Mouse (Mus musculus) intestine, embryonic 14.5 days (tissue): ENCODE results near the gene 9030612E09Rik. TPM values are rescaled to one million over a fixed set of nuclear protein-coding genes. Genes with fewer than 3 reads are reported as not detected.

Source experiments
- ATAC-seq: fragments of 200-750 bp; cut with Nextera tagmentation; replicated peaks from 2 replicates; pipeline ENCODE4 v1.8.0; 2017; ENCODE audit warnings: low read depth, moderate number of reproducible peaks, moderate TSS enrichment, moderate library complexity; ENCODE audit not compliant: low FRiP score, low TSS enrichment
- DNase-seq: peaks from one replicate; pipeline ENCODE4 v3.0.0-alpha.2; 2018; ENCODE audit warnings: low spot score
- H3K27ac ChIP-seq: fragments of 300-500 bp; sonication (generic); 2 replicates; pipeline ENCODE4 v1.5.1; 2014; ENCODE audit warnings: low read depth, mild to moderate bottlenecking, control low read depth
- H3K27me3 ChIP-seq: fragments of 300-500 bp; sonication (generic); replicated peaks from 2 replicates; pipeline ENCODE4 v1.6.1; 2014; ENCODE audit warnings: low read length, control low read depth; ENCODE audit not compliant: control insufficient read depth, insufficient read depth
- H3K36me3 ChIP-seq: fragments of 300-500 bp; sonication (generic); 2 replicates; pipeline ENCODE4 v1.6.1; 2014; ENCODE audit warnings: low read length, control low read depth; ENCODE audit not compliant: control insufficient read depth, insufficient read depth
- H3K4me1 ChIP-seq: fragments of 300-500 bp; sonication (generic); replicated peaks from 2 replicates; pipeline ENCODE4 v1.6.1; 2014; ENCODE audit warnings: low read length, control low read depth, mixed read lengths; ENCODE audit not compliant: control insufficient read depth, insufficient read depth
- H3K4me2 ChIP-seq: fragments of 300-500 bp; sonication (generic); 2 replicates; pipeline ENCODE4 v1.6.1; 2014; ENCODE audit warnings: low read length
- H3K4me3 ChIP-seq: fragments of 300-500 bp; sonication (generic); 2 replicates; pipeline ENCODE4 v1.5.1; 2014; ENCODE audit warnings: low read depth, low read length, control low read depth, mixed read lengths
- H3K9ac ChIP-seq: fragments of 300-500 bp; sonication (generic); 2 replicates; pipeline ENCODE4 v1.6.1; 2014; ENCODE audit warnings: mild to moderate bottlenecking, low read length
- H3K9me3 ChIP-seq: fragments of 300-500 bp; sonication (generic); 2 replicates; pipeline ENCODE4 v1.6.1; 2016; ENCODE audit warnings: low read length, control low read depth; ENCODE audit not compliant: control insufficient read depth
- WGBS: fragments of 180-500 bp; shearing (Covaris S2); extraction: QIAGEN DNeasy Blood & Tissue Kit; methylation state at CpG from one replicate; pipeline ENCODE4 v1.1.7; 2014; 5-methylcytosine and 5-hydroxymethylcytosine counted together
- polyA plus RNA-seq: library from polyadenylated mRNA; unstranded; fragments of >200 nt; fragmentation: Nextera tagmentation; extraction: Ambion mirVana; gene quantifications from 2 replicates; pipeline ENCODE4 v1.2.1, GENCODE M21; 2014

9030612E09Rik gene
- polyA plus RNA-seq, 1 experiment from 2014 or later, result 0.65 TPM

DNA sequence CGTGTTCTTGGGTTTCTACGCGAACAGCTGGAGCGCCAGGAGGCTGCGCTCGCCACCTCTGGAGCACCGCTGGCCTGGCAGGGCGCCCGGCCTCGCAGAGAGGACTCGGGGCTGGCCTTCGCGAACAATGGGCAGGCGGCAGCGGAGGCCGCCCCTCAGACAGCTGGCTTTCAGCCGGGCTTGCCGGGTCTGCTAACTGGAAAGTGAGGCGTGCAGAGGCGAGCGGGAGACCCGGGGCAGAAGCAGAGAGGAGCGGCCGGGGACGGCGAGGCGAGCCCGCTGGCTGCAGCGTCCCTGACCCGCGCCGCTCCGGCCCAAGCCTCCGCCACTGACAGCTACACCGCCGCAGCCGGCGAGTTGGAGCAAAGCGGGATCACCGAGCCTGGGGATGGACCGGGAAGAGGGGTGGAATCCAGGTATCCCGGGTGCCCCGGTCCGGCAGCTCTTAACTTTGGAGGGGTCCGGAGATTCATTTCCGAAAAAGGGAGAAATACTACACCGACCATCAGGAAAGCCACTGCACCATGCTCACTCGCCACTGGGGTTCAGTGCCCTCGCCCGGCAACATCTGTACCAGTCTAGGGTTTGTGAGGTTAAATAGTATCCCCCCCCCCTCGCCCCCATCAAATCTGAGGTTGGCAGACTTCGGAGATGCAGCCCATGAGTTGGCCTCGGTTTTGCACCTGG is 1.2 kb upstream of the 9030612E09Rik start:
- ATAC-seq (peak; percentile 56), DNase-seq (peak; percentile 84)
- WGBS, result under 1% methylated on average over 53 of the region's 53 CpGs
- Histone ChIP-seq H3K27ac (0 out of 2 replicates have a peak overlapping the region, but pooled peaks have one; percentile 22), H3K27me3 (peaks cover 56% of the 10 kb centered on the region), H3K4me3 (peak overlapping the region; percentile 73), H3K4me1 (peaks cover 13% of the 10 kb centered on the region; the same call in 1 of the 2 replicates), H3K9ac (peak overlapping the region; percentile 61), H3K36me3 (no peaks in the 10 kb centered on the region), H3K9me3 (no peaks in the 10 kb centered on the region), H3K4me2 (peak overlapping the region; percentile 79)

DNA sequence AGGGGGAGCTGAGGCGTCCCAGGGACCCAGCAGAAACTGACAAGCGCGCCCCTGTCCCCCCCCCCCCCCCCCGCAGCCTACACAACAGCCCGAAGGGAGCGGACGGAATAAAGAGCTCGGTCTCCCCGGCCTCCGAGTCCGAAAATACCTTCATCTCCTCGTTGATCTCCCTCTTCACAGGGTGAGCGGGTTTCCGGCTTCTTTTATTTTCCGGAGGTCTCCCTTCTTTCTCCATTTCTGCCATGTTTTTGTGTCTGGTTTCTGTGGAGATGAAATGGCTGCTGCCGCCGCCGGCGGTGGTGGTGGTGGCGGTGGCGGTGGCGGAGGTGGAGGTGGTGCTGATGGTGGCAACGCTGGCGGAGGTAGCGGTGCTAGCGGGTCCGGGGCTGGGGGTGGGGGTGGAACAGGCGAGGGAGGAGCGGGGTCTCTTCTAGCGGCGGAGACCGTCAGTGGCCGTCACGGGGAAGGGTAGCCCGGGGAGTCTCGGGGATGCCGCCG is 627 bp upstream of the 9030612E09Rik start:
- H3K9ac ChIP-seq, result peak overlapping the region; percentile 61
- H3K27me3 ChIP-seq, result peaks cover 56% of the 10 kb centered on the region
- no peaks in the 10 kb centered on the region for H3K36me3 ChIP-seq
- H3K4me2 ChIP-seq, result peak overlapping the region; percentile 79
- peaks cover 13% of the 10 kb centered on the region; the same call in 1 of the 2 replicates for H3K4me1 ChIP-seq
- peak; percentile 82 for DNase-seq
- peak; percentile 37; the same call in 1 of the 2 replicates for ATAC-seq
- peak overlapping the region; percentile 22; the same call in 1 of the 2 replicates for H3K27ac ChIP-seq
- WGBS, result under 1% methylated on average over 35 of the region's 38 CpGs
- no peaks in the 10 kb centered on the region for H3K9me3 ChIP-seq
- H3K4me3 ChIP-seq, result peak overlapping the region; percentile 73

DNA sequence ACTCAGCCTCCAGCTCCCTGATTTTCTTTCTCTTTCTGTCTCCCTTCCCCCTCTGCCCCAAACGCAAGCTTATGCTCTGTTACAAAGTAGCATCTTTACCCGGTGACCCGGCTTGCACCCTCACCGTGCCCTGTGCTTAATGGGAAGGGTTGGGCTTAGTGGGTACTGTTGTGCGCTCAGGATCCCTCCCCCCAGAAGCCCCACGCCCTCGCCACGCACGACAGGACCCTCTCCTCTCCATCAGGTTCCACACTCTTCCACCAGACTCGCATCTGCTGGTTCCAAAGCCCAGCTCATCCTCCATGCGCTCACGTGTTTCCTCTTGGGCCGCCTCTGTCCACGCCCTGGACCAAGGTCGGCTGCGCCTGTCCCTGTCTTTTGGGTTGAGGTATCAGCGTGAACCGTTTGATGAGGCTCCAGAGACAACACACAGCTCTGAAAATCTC is 675 bp downstream of the 9030612E09Rik start:
- Histone ChIP-seq H3K27me3 (peaks cover 56% of the 10 kb centered on the region), H3K4me1 (peaks cover 8% of the 10 kb centered on the region; the same call in 1 of the 2 replicates), H3K9ac (peak overlapping the region; percentile 61; the same call in 1 of the 2 replicates), H3K9me3 (no peaks in the 10 kb centered on the region), H3K36me3 (no peaks in the 10 kb centered on the region), H3K4me3 (peak overlapping the region; percentile 73), H3K4me2 (peak overlapping the region; percentile 79), H3K27ac (no peak overlapping the region)
- WGBS, result under 1% methylated on average over 18 of the region's 18 CpGs
- DNase-seq, result no peak
- peak; percentile 14; the same call in 1 of the 2 replicates for ATAC-seq

DNA sequence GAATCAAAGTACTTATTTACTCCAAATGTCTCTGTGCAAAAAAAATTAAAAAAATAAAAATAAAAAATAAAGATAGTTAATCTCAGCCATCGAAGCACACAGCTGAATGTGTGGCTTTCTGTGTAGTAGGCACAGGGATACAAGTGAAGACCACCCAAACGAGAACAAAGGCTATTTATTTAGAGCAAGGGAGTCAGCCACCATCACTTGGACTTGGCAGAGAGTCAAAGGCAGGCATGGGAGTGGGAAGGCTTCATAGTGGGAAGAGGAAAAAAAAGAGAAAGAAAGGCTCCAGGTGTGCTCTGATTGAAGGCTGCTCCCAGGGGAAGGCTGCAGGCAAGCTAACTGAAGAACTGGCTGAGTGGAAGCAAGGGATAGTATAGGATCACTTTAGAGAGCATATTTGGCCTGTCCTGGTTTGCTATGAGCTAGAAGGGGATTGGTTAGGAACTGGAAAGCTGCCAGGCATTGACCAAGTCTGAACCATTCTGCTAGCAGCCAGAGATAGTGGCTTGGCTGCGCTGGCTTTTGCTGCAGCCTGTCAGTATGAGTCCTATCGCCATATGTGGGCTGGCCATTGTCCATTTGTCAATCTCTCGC is 5.9 kb downstream of the 9030612E09Rik start:
- Histone ChIP-seq H3K36me3 (no peaks in the 10 kb centered on the region), H3K4me1 (no peaks in the 10 kb centered on the region), H3K9ac (no peak overlapping the region), H3K4me3 (no peak overlapping the region), H3K9me3 (no peaks in the 10 kb centered on the region), H3K4me2 (no peak overlapping the region), H3K27ac (no peak overlapping the region), H3K27me3 (peaks cover 25% of the 10 kb centered on the region)
- no peak for ATAC-seq
- DNase-seq, result no peak
- WGBS, result 68% methylated on average over 5 of the region's 5 CpGs

DNA sequence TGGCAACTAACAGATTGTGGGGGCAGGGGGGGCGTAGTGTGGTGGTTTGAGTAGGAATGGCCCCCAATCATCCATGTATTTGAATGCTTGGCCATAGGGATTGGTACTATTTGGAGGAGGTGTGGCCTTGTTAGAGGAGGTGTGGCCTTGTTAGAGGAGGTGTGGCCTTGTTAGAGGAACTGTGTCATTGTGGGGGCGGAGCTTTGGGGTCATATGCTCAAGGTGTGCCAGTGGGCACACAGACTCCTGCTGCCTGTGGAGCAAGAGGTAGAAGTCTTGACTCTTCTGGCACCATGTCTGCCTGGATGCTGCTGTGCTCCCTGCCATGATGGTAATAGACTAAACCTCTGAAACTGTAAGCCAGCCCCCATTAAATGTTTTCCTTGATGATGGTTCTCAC is 25.7 kb downstream of the 9030612E09Rik start:
- no peak overlapping the region for H3K27ac ChIP-seq
- no peaks in the 10 kb centered on the region for H3K4me1 ChIP-seq
- ATAC-seq (no peak), DNase-seq (no peak)
- H3K9me3 ChIP-seq, result no peaks in the 10 kb centered on the region
- H3K4me3 ChIP-seq, result no peak overlapping the region
- no peak overlapping the region for H3K9ac ChIP-seq
- no peaks in the 10 kb centered on the region for H3K36me3 ChIP-seq
- no peak overlapping the region for H3K4me2 ChIP-seq
- WGBS, result 86% methylated on average over 2 of the region's 2 CpGs
- H3K27me3 ChIP-seq, result no peaks in the 10 kb centered on the region

DNA sequence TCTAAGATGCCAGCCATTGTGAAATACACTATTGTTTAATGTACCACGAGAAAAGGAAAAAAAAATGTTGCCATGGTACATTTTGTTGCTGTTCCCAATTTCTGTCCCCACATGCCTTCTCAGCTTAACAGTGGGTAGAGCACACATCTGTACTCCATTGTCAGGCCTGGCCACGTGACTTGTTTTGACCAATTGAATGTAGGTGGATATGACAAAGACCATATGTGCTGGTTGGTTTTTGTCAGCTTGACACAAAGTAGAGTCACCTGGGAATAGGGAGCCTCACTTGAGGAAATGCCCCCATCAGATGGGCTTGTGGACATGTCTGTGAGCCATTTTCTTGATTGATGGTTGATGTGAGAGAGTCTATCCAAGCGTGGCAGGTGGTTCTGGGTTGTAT is 29.4 kb downstream of the 9030612E09Rik start:
- no peaks in the 10 kb centered on the region for H3K36me3 ChIP-seq
- H3K9me3 ChIP-seq, result no peaks in the 10 kb centered on the region
- 81% methylated on average over 3 of the region's 3 CpGs for WGBS
- no peak overlapping the region for H3K4me2 ChIP-seq
- H3K27ac ChIP-seq, result no peak overlapping the region
- DNase-seq (no peak), ATAC-seq (no peak)
- H3K4me3 ChIP-seq, result no peak overlapping the region
- H3K9ac ChIP-seq, result no peak overlapping the region
- no peaks in the 10 kb centered on the region for H3K4me1 ChIP-seq
- H3K27me3 ChIP-seq, result no peaks in the 10 kb centered on the region

DNA sequence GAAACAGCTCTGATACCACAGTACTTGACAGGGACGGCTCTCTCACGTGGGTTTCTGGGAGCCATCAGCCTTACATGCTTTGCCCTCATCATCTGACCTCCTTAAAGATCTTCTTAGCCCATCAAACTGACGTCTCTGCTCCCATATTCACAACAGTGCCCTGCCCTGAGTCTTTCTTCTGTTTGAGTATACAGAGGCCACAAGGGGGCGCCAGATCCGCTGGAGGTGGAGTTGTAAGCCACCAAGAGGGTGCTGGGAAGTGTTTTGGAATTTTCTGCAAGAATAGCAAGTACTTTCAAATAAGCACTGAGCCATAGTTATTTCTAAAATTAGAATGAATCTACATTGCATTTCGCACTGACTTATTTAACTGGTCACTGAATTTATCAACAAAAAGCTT is 37.4 kb downstream of the 9030612E09Rik start:
- H3K27ac ChIP-seq, result no peak overlapping the region
- DNase-seq (no peak), ATAC-seq (no peak)
- no peak overlapping the region for H3K4me3 ChIP-seq
- no peaks in the 10 kb centered on the region for H3K4me1 ChIP-seq
- no peak overlapping the region for H3K9ac ChIP-seq
- H3K27me3 ChIP-seq, result no peaks in the 10 kb centered on the region
- H3K4me2 ChIP-seq, result no peak overlapping the region
- no peaks in the 10 kb centered on the region for H3K36me3 ChIP-seq
- 39% methylated on average over 6 of the region's 6 CpGs for WGBS
- no peaks in the 10 kb centered on the region for H3K9me3 ChIP-seq

DNA sequence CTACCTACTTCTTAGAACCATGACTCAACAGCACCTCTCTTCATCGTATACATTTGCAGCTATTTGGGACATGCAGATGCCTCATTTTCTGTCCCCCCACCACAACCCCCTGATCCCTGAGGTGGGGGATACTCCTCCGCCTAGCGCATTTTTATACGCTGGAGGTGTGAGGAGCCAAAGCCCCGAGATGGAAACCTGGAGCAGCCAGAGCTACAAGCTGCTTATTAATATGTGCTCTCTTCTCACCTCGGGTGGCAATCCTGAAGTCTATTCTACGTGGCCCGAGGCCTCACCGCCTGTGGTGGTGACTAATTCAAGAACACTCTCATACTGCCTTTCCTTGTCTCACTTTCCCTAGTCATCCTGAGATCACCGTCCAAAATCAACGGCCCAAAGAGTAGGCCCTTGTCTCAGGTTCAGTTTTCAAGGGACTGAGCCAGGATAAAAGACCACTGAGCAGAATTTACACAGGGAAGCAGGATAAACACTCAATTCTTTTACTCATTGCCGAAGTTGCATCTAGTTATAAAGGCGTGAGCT is 42.9 kb downstream of the 9030612E09Rik start:
- no peaks in the 10 kb centered on the region for H3K9me3 ChIP-seq
- H3K27me3 ChIP-seq, result no peaks in the 10 kb centered on the region
- H3K4me3 ChIP-seq, result no peak overlapping the region
- H3K36me3 ChIP-seq, result no peaks in the 10 kb centered on the region
- no peak overlapping the region for H3K4me2 ChIP-seq
- 92% methylated on average over 13 of the region's 13 CpGs for WGBS
- ATAC-seq (no peak), DNase-seq (no peak)
- no peak overlapping the region for H3K9ac ChIP-seq
- H3K4me1 ChIP-seq, result no peaks in the 10 kb centered on the region; the same call in 1 of the 2 replicates
- no peak overlapping the region for H3K27ac ChIP-seq
